In genomic region chr3:104220295-104220965, GRCm38 (mm10) we compare ENCODE assay signal across 8 mouse cellular contexts. TPM values are rescaled to one million over a fixed set of nuclear protein-coding genes. Genes with fewer than 3 reads are reported as not detected.
DNase-seq lines count a peak whose midpoint lies in the region; ATAC-seq and TF ChIP-seq lines count a peak whose summit lies in the region.

Gene Magi3, minus strand, starts transcription at chr3:104220374.

- H3K36me3 ChIP-seq in E14TG2a.4 (ENCODE audit: insufficient read depth, low read length) = no peaks in the 10 kb centered on the region
- no peaks in the 10 kb centered on the region for H3K36me3 ChIP-seq in forebrain, embryonic 14.5 days (ENCODE audit: control insufficient read depth, insufficient read depth, low read length)
- no peaks in the 10 kb centered on the region for H3K36me3 ChIP-seq in neural tube, embryonic 15.5 days

- no peak for TF ChIP-seq CTCF in E14TG2a.4 (conservative IDR thresholded peaks at IDR 0.05; ENCODE audit: low read length)

- peak within 1 kb of the TSS; percentile 97 for H3K27ac ChIP-seq in forebrain, embryonic 14.5 days (ENCODE audit: low read depth, low read length)
- peak within 1 kb of the TSS; percentile 95 for H3K27ac ChIP-seq in neural tube, embryonic 15.5 days (replicated peaks)

- peaks cover 14% of the 10 kb centered on the region for H3K27me3 ChIP-seq in E14TG2a.4 (ENCODE audit: insufficient read depth, low read length)
- H3K27me3 ChIP-seq in forebrain, embryonic 14.5 days (replicated peaks; ENCODE audit: control insufficient read depth, insufficient read depth, low read length) = no peaks in the 10 kb centered on the region
- H3K27me3 ChIP-seq in neural tube, embryonic 15.5 days (replicated peaks) = no peaks in the 10 kb centered on the region

- under 1% methylated on average over 39 of the region's 46 CpGs for WGBS in forebrain, embryonic 14.5 days
- under 1% methylated on average over 44 of the region's 46 CpGs for WGBS in neural tube, embryonic 15.5 days

- peak; percentile 100 for ATAC-seq in forebrain, embryonic 14.5 days
- ATAC-seq in neural tube, embryonic 15.5 days (ENCODE audit: low FRiP score) = peak; percentile 100

- H3K9me3 ChIP-seq in E14TG2a.4 (ENCODE audit: low read length) = no peaks in the 10 kb centered on the region
- no peaks in the 10 kb centered on the region for H3K9me3 ChIP-seq in forebrain, embryonic 14.5 days (replicated peaks; ENCODE audit: control insufficient read depth, low read length)
- no peaks in the 10 kb centered on the region for H3K9me3 ChIP-seq in neural tube, embryonic 15.5 days (replicated peaks)

- H3K4me2 ChIP-seq in forebrain, embryonic 14.5 days (ENCODE audit: low read length) = peak within 1 kb of the TSS; percentile 74
- peak within 1 kb of the TSS; percentile 75 for H3K4me2 ChIP-seq in neural tube, embryonic 15.5 days

- intact Hi-C loops in heart, postnatal 14 days (cut with DNase I) = loop anchor here (2.0 kb wide), 1 partner anchor 216 kb away; no protein-coding TSS in a partner anchor

- peak within 1 kb of the TSS; percentile 86 for H3K9ac ChIP-seq in forebrain, embryonic 14.5 days (ENCODE audit: low read length)
- peak within 1 kb of the TSS; percentile 83 for H3K9ac ChIP-seq in neural tube, embryonic 15.5 days (replicated peaks)

- H3K4me1 ChIP-seq in E14TG2a.4 (replicated peaks; ENCODE audit: low read depth, low read length) = peaks cover 22% of the 10 kb centered on the region
- peaks cover 9% of the 10 kb centered on the region for H3K4me1 ChIP-seq in forebrain, embryonic 14.5 days (ENCODE audit: control insufficient read depth, insufficient read depth, low read length)
- H3K4me1 ChIP-seq in neural tube, embryonic 15.5 days = peaks cover 14% of the 10 kb centered on the region

- peak within 1 kb of the TSS; percentile 91 for H3K4me3 ChIP-seq in E14TG2a.4 (replicated peaks; ENCODE audit: low read length)
- H3K4me3 ChIP-seq in forebrain, embryonic 14.5 days (ENCODE audit: low read depth, low read length) = peak within 1 kb of the TSS; percentile 84
- H3K4me3 ChIP-seq in neural tube, embryonic 15.5 days (replicated peaks) = peak within 1 kb of the TSS; percentile 81

- DNase-seq in cerebellum, adult 11 months = peak; percentile 97
- peak; percentile 99 for DNase-seq in forebrain, embryonic 14.5 days (ENCODE audit: low spot score)
- peak; percentile 97 for DNase-seq in heart, postnatal 14 days
- DNase-seq in layer of hippocampus, adult 11-12 months (ENCODE audit: low spot score) = peak; percentile 97
- DNase-seq in lung, adult 18-20 months = peak; percentile 98 to 99
- peak; percentile 99 for DNase-seq in testis, postnatal 14 days (ENCODE audit: low spot score)

RNA-seq across cellular contexts. Expression of gene Magi3, which starts in this region (rescaled TPM):
- 5.1 and 5.5 TPM in 2 replicates for polyA plus RNA-seq in forebrain, embryonic 14.5 days (2014; fragmentation: Nextera tagmentation; extraction: Ambion mirVana)
- total RNA-seq in heart, postnatal 14 days (2021) = 10 to 100 TPM; 35.8 to 41.7 TPM
- 6.2 and 6.7 TPM in 2 replicates for polyA plus RNA-seq in neural tube, embryonic 15.5 days (2015; fragmentation: Nextera tagmentation; extraction: Ambion mirVana)

Comparison
In these comparisons a context has a peak if more than half of its experiments do, and no peak if none do; other contexts are left out.
1. Peak in every context shown above with its lines: DNase-seq, ATAC-seq, H3K4me3 ChIP-seq and H3K27ac ChIP-seq.